Mouse (Mus musculus): ENCODE measurements around the gene Ankfn1.

- TF ChIP-seq POLR2A (IDR thresholded peaks at IDR 0.05; ENCODE audit: insufficient read length, low read depth) (no peak), MYOD1 (IDR thresholded peaks at IDR 0.05; ENCODE audit: control insufficient read depth in 1 of 3, insufficient read length in 2 of 3, low read depth in 2 of 3) (no peak), USF1 (IDR thresholded peaks at IDR 0.05; ENCODE audit: low read depth) (no peak), TCF12 (IDR thresholded peaks at IDR 0.05; ENCODE audit: insufficient read depth, poor library complexity, severe bottlenecking) (no peak), MYOG (IDR thresholded peaks at IDR 0.05; ENCODE audit: control insufficient read depth in 1 of 3, insufficient read depth in 1 of 3, insufficient read length in 2 of 3, low read depth in 2 of 3) (no peak), MAX (IDR thresholded peaks at IDR 0.05; ENCODE audit: low read depth) (no peak), CEBPB (IDR thresholded peaks at IDR 0.05; ENCODE audit: insufficient read depth, poor library complexity, severe bottlenecking) (no peak), SRF (IDR thresholded peaks at IDR 0.05; ENCODE audit: control insufficient read depth, insufficient read length, low read depth) (no peak), E2F4 (IDR thresholded peaks at IDR 0.05; ENCODE audit: insufficient read depth) (no peak), REST (IDR thresholded peaks at IDR 0.05; ENCODE audit: insufficient read depth, insufficient read length) (no peak), POLR2AphosphoS2 (IDR thresholded peaks at IDR 0.05; ENCODE audit: insufficient read length, low read depth) (no peak)
Measured at GRCm38 (mm10) chr11:89501796-89502195, 275.7 kb downstream of the Ankfn1 start.
